Mouse (Mus musculus) ES-E14 (cell line): ENCODE measurements around the gene Wee2. TPM values are rescaled to one million over a fixed set of nuclear protein-coding genes. Genes with fewer than 3 reads are reported as not detected.

Experiments used
- DNase-seq: peaks from one replicate; pipeline ENCODE4 v3.0.0-alpha.2; 2013; ENCODE audit warnings: low read depth, low spot score
- H3K27ac ChIP-seq: 2 replicates; pipeline ENCODE4 v1.5.1; 2012; ENCODE audit warnings: low read depth, mild to moderate bottlenecking, low read length, moderate library complexity, mixed read lengths; ENCODE audit not compliant: poor library complexity, insufficient read depth, severe bottlenecking
- H3K36me3 ChIP-seq: 2 replicates; pipeline ENCODE4 v1.6.1; 2012; ENCODE audit warnings: mild to moderate bottlenecking, low read length, moderate library complexity, mixed read lengths; ENCODE audit not compliant: control insufficient read depth, poor library complexity, insufficient read depth, severe bottlenecking
- H3K4me1 ChIP-seq, 2 experiments: fragments of 150-350 bp in 1 of 2; sonication (generic) in 1 of 2; 2 replicates each; pipeline ENCODE4 v1.6.1; 2012; ENCODE audit warnings: low read length in 2 of 2, mild to moderate bottlenecking in 1 of 2, mixed read lengths in 1 of 2; ENCODE audit not compliant: control insufficient read depth in 2 of 2, insufficient read depth in 2 of 2, poor library complexity in 1 of 2
- H3K4me3 ChIP-seq, 2 experiments: fragments of 150-350 bp in 1 of 2; sonication (generic) in 1 of 2; 2 replicates each; pipeline ENCODE4 v1.5.1; 2012; ENCODE audit warnings: low read length in 2 of 2, low read depth in 1 of 2, mild to moderate bottlenecking in 1 of 2, mixed read lengths in 1 of 2; ENCODE audit not compliant: insufficient read depth in 1 of 2, poor library complexity in 1 of 2, severe bottlenecking in 1 of 2
- H3K9ac ChIP-seq: 2 replicates; pipeline ENCODE4 v1.6.1; 2012; ENCODE audit warnings: low read depth, mild to moderate bottlenecking, low read length, mixed read lengths; ENCODE audit not compliant: poor library complexity, insufficient read depth, severe bottlenecking
- H3K9me3 ChIP-seq: fragments of 150-350 bp; sonication (generic); 2 replicates; pipeline ENCODE4 v1.6.1; 2012; ENCODE audit warnings: low read depth, mild to moderate bottlenecking, low read length; ENCODE audit not compliant: control insufficient read depth, insufficient read depth
- CHD2 ChIP-seq: IDR thresholded peaks from 2 replicates; pipeline ENCODE4 v1.6.1; 2014; ENCODE audit warnings: mild to moderate bottlenecking, low read depth, low read length, inconsistent platforms
- HCFC1 ChIP-seq: IDR thresholded peaks from 2 replicates; pipeline ENCODE4 v1.6.1; 2012; ENCODE audit warnings: low read length, inconsistent platforms, borderline replicate concordance; ENCODE audit not compliant: insufficient read depth
- MAFK ChIP-seq: IDR thresholded peaks from 2 replicates; pipeline ENCODE4 v1.6.1; 2014; ENCODE audit warnings: mild to moderate bottlenecking, low read depth, low read length, inconsistent platforms; ENCODE audit not compliant: insufficient read depth
- ZC3H11A ChIP-seq: IDR thresholded peaks from 2 replicates; pipeline ENCODE4 v1.6.1; 2012; ENCODE audit warnings: low read depth, mild to moderate bottlenecking, inconsistent platforms, low read length, borderline replicate concordance
- ZNF384 ChIP-seq: IDR thresholded peaks from 2 replicates; pipeline ENCODE4 v1.6.1; 2012; ENCODE audit warnings: low read depth, low read length, inconsistent platforms
- in situ Hi-C, 2 experiments: fragments of 600-800 bp; cut with MboI; formaldehyde crosslinking; loops; one replicate each; pipeline ENCODE4 v1.15.1; 2025; ENCODE audit warnings: low sequenced_read_pairs in 2 of 2, inconsistent platforms in 1 of 2; ENCODE audit not compliant: unreplicated experiment in 2 of 2
- total RNA-seq: library from RNA; depleted of rRNA; stranded (reverse); fragments of 300-350 nt; gene quantifications from 2 replicates; pipeline ENCODE4 v1.2.3, GENCODE M21; 2012

Gene Wee2
- total RNA-seq, 1 experiment, result not detected

DNA sequence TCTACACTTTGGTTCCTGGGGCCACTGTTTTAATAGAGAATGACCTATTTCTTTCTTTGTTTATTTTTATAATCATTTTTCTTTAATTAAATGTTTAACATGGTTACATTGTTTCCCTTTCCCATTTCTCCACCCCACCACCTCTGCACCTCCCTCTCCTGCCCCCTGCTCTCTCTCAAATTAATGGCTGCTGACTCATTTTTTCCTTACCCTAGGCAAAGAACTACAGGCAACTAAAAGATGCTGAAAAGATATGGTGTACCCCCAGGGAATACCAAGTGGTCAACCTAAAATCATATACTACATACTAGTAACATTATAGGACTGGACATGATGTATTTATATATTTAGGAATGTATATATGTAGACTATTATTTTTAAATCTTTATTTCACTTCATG is 9.7 kb downstream of the Wee2 start:
- Histone ChIP-seq H3K27ac (no peak overlapping the region), H3K9me3 (no peaks in the 10 kb centered on the region), H3K4me3 (no peak overlapping the region), H3K36me3 (no peaks in the 10 kb centered on the region), H3K4me1 (no peaks in the 10 kb centered on the region), H3K9ac (no peak overlapping the region)
- in situ Hi-C loops, result no loop called here
- no peak for TF ChIP-seq HCFC1
- DNase-seq, result no peak

DNA sequence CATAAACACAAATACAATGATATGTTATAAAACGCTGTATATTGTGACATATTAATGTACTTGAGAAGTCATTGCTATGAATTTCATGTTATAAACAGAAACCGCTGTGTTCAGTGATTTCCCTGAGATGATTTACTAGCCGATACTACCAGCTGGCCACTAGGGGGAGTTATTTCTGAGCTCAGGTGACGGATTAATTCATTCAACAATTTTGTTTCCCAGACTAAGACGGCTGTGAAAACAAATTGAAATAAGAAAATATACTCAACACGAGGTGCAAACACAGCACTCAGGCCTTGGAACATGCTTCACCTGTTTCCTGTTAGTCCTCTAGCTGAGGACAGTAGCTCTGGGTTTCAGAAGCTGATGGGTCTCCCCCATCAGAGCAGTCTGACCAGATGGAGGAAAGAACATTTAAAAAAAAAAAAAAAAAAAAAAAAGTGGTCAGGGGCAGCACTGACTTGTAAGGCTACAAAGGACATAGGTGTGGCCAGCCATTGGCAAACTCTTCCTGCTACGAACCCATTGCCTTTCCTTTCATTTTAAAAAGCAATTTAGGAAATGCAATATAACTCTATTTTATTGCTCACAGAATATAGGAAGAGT is 15.7 kb downstream of the Wee2 start:
- in situ Hi-C loops, result no loop called here
- DNase-seq, result no peak
- TF ChIP-seq ZNF384 (peak; percentile 59), HCFC1 (no peak), CHD2 (no peak)

GRCm38 (mm10) chr6:40465710-40466109 is 26.8 kb downstream of the Wee2 start:
- Histone ChIP-seq H3K4me3 (no peak overlapping the region), H3K9me3 (no peaks in the 10 kb centered on the region), H3K4me1 (no peaks in the 10 kb centered on the region), H3K9ac (no peak overlapping the region), H3K27ac (no peak overlapping the region), H3K36me3 (no peaks in the 10 kb centered on the region)
- TF ChIP-seq HCFC1 (no peak), ZC3H11A (no peak), CHD2 (no peak), ZNF384 (no peak), MAFK (no peak)
- in situ Hi-C loops, result no loop called here
- DNase-seq, result no peak

More for the DNA sequence above, 15.7 kb downstream of the Wee2 start:
- H3K36me3 ChIP-seq, result no peaks in the 10 kb centered on the region
- H3K4me1 ChIP-seq, result no peaks in the 10 kb centered on the region; a peak in 1 of 4 replicates
- no peak overlapping the region for H3K9ac ChIP-seq
- H3K4me3 ChIP-seq, result no peak overlapping the region
- H3K27ac ChIP-seq, result no peak overlapping the region
- H3K9me3 ChIP-seq, result no peaks in the 10 kb centered on the region

DNA sequence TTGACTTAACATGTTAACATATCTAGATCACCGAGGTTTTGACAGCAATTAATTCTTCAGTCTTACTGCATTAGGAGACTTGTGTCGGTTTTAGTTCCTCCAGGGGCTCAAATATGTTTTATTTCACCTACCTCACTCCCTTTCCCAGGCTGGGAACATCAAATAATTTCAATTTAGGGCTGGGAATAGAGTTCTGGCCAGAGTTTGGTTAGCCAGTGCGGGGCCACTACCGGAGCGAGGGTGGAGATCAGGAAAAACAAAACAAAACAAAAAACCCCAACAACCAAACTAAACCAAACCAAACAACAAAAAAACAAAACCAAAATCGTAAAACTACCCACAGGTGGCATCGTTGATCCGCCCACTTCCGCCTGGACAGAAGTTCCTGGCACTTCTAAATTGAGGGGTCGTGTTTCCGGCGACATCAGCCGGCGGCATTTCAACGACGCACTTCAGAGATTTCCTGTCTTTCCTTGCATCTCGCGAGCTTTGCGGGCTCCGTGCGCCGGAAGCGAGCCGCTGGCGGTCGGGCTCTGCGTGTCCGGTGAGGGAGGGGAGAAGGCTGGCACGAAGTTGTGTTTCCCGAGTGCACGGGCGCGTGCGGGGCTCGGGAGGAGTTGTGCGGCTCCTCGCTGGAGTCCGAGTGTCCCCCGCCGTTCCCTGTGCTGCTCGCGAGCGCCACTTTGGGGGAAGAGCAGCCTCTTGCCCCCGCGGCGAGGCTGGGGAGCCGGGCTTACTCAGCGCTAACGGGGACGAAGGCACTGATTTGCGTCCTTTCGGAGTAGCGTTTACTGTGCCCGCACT is 32.2 kb downstream of the Wee2 start, which contains the start of gene Ssbp1:
TSS of gene Ssbp1 (plus strand) at position 437 of the 804 bp plus-strand sequence.
- Histone ChIP-seq H3K4me3 (peak within 1 kb of the TSS; percentile 80 to 100), H3K9me3 (no peaks in the 10 kb centered on the region), H3K9ac (peak within 1 kb of the TSS; percentile 100), H3K36me3 (peaks cover 12% of the 10 kb centered on the region), H3K4me1 (peaks cover 0 to 3% of the 10 kb centered on the region in 2 experiments; a peak in 1 of 4 replicates), H3K27ac (peak within 1 kb of the TSS; percentile 96)
- DNase-seq, result peak; percentile 92
- TF ChIP-seq MAFK, result no peak
- TF ChIP-seq HCFC1, result peak; percentile 82
- no peak for TF ChIP-seq ZC3H11A
- peak; percentile 99 for TF ChIP-seq CHD2
- no peak for TF ChIP-seq ZNF384
- in situ Hi-C loops, result no loop called here
